Mouse (Mus musculus) ES-Bruce4 (cell line): ENCODE measurements around the gene Ubxn4. TPM values are rescaled to one million over a fixed set of nuclear protein-coding genes. Genes with fewer than 3 reads are reported as not detected.
"Not testable (repeated sequence)": the region's sequence is repeated elsewhere in the genome, so short reads cannot be mapped to it uniquely, and the experiment has no call there.

Source experiments
- H3K27ac ChIP-seq: 2 replicates; pipeline ENCODE4 v1.5.1; 2012; ENCODE audit warnings: low read length, inconsistent platforms; ENCODE audit not compliant: insufficient read depth
- H3K27me3 ChIP-seq: 2 replicates; pipeline ENCODE4 v1.6.1; 2012; ENCODE audit warnings: mild to moderate bottlenecking, low read length, inconsistent platforms; ENCODE audit not compliant: control insufficient read depth, poor library complexity, insufficient read depth, severe bottlenecking
- H3K36me3 ChIP-seq: 2 replicates; pipeline ENCODE4 v1.6.1; 2012; ENCODE audit warnings: inconsistent platforms, mild to moderate bottlenecking, low read length, moderate library complexity; ENCODE audit not compliant: control insufficient read depth, poor library complexity, insufficient read depth, severe bottlenecking
- H3K4me1 ChIP-seq: one replicate; pipeline ENCODE4 v1.8.1; 2011; ENCODE audit warnings: low read length; ENCODE audit not compliant: control insufficient read depth, insufficient read depth
- H3K4me3 ChIP-seq: 2 replicates; pipeline ENCODE4 v1.5.1; 2011; ENCODE audit warnings: low read depth, mild to moderate bottlenecking, low read length
- H3K9ac ChIP-seq: 2 replicates; pipeline ENCODE4 v1.6.1; 2012; ENCODE audit warnings: low read depth, mild to moderate bottlenecking, inconsistent platforms; ENCODE audit not compliant: poor library complexity, severe bottlenecking
- H3K9me3 ChIP-seq: replicated peaks from 2 replicates; pipeline ENCODE4 v1.6.1; 2012; ENCODE audit warnings: mild to moderate bottlenecking, low read length, inconsistent platforms; ENCODE audit not compliant: control insufficient read depth, poor library complexity, insufficient read depth, severe bottlenecking
- CTCF ChIP-seq: IDR thresholded peaks from one replicate; pipeline ENCODE4 v1.8.1; 2011; ENCODE audit warnings: low read depth, low read length
- EP300 ChIP-seq: IDR thresholded peaks from 2 replicates; pipeline ENCODE4 v1.6.1; 2011; ENCODE audit warnings: low read depth, low read length; ENCODE audit not compliant: insufficient read depth
- POLR2A ChIP-seq: IDR thresholded peaks from one replicate; pipeline ENCODE4 v1.8.1; 2011; ENCODE audit warnings: low read length; ENCODE audit not compliant: insufficient read depth
- polyA plus RNA-seq: library from polyadenylated mRNA; stranded (reverse); fragments of >200 nt; gene quantifications from 2 replicates; pipeline ENCODE4 v1.2.4, GENCODE M21; 2011; ENCODE audit warnings: low read depth; ENCODE audit not compliant: missing spikeins, insufficient read depth, insufficient read length

Gene Ubxn4
- polyA plus RNA-seq, 1 experiment = 56.6 TPM

GRCm38 (mm10) chr1:128235181-128235580 is 8.6 kb upstream of the Ubxn4 start:
- TF ChIP-seq POLR2A (no peak), EP300 (no peak), CTCF (no peak)
- H3K36me3 ChIP-seq = peaks cover 39% of the 10 kb centered on the region

GRCm38 (mm10) chr1:128243996-128244726 is 397 bp downstream of the Ubxn4 start:
- Histone ChIP-seq H3K4me3 (peak overlapping the region; percentile 78), H3K4me1 (no peaks in the 10 kb centered on the region), H3K27ac (0 out of 2 replicates have a peak overlapping the region, but pooled peaks have one; percentile 4), H3K9ac (peak overlapping the region; percentile 68), H3K27me3 (no peaks in the 10 kb centered on the region), H3K36me3 (no peaks in the 10 kb centered on the region), H3K9me3 (no peaks in the 10 kb centered on the region)
- TF ChIP-seq CTCF (no peak), EP300 (no peak), POLR2A (peak; percentile 48)

More at GRCm38 (mm10) chr1:128235181-128235580, 8.6 kb upstream of the Ubxn4 start:
- no peaks in the 10 kb centered on the region for H3K27me3 ChIP-seq
- H3K9ac ChIP-seq = no peak overlapping the region
- H3K27ac ChIP-seq = no peak overlapping the region
- H3K4me1 ChIP-seq = no peaks in the 10 kb centered on the region
- no peak overlapping the region for H3K4me3 ChIP-seq
- H3K9me3 ChIP-seq = no peaks in the 10 kb centered on the region

- no peak for TF ChIP-seq EP300
- no peak for TF ChIP-seq CTCF
- no peak for TF ChIP-seq POLR2A
- Histone ChIP-seq H3K36me3 (no peaks in the 10 kb centered on the region), H3K4me1 (no peaks in the 10 kb centered on the region), H3K9ac (peak overlapping the region; percentile 68), H3K27me3 (no peaks in the 10 kb centered on the region), H3K27ac (no peak overlapping the region), H3K9me3 (no peaks in the 10 kb centered on the region), H3K4me3 (peak overlapping the region; percentile 78)
Measured at GRCm38 (mm10) chr1:128244727-128245355, 1.1 kb downstream of the Ubxn4 start.

- not testable (repeated sequence) for H3K4me3 ChIP-seq, H3K9ac ChIP-seq, H3K9me3 ChIP-seq, H3K27ac ChIP-seq, H3K4me1 ChIP-seq, H3K27me3 ChIP-seq
- H3K36me3 ChIP-seq = peaks cover 20% of the 10 kb centered on the region
- TF ChIP-seq EP300 = 0 out of 2 replicates have a peak, but pooled peaks have one; percentile 28
Measured at GRCm38 (mm10) chr1:128267061-128267460, 23.3 kb downstream of the Ubxn4 start.

- no peaks in the 10 kb centered on the region for H3K9me3 ChIP-seq
- H3K36me3 ChIP-seq = peaks cover 33% of the 10 kb centered on the region
- TF ChIP-seq POLR2A (no peak), CTCF (no peak), EP300 (no peak)
- H3K4me3 ChIP-seq = no peak overlapping the region
- H3K27me3 ChIP-seq = no peaks in the 10 kb centered on the region
- no peak overlapping the region for H3K9ac ChIP-seq
- H3K27ac ChIP-seq = no peak overlapping the region
- peaks cover 2% of the 10 kb centered on the region for H3K4me1 ChIP-seq
Measured at GRCm38 (mm10) chr1:128270731-128271130, 27.0 kb downstream of the Ubxn4 start.

- Histone ChIP-seq H3K27me3 (no peaks in the 10 kb centered on the region), H3K4me3 (no peak overlapping the region), H3K9ac (no peak overlapping the region), H3K27ac (no peak overlapping the region), H3K36me3 (peaks cover 23% of the 10 kb centered on the region), H3K4me1 (no peaks in the 10 kb centered on the region), H3K9me3 (no peaks in the 10 kb centered on the region)
- TF ChIP-seq POLR2A (no peak), EP300 (no peak), CTCF (no peak)
Measured at GRCm38 (mm10) chr1:128275908-128276307, 32.1 kb downstream of the Ubxn4 start.
